Mouse (Mus musculus) left cerebral cortex, adult 11 months (tissue): Measurements from ENCODE around the gene Bcat2.

Experiments used
- DNase-seq: peaks from one replicate; pipeline ENCODE4 v3.0.0; 2022; ENCODE audit warnings: low spot score

Bcat2 gene

DNA sequence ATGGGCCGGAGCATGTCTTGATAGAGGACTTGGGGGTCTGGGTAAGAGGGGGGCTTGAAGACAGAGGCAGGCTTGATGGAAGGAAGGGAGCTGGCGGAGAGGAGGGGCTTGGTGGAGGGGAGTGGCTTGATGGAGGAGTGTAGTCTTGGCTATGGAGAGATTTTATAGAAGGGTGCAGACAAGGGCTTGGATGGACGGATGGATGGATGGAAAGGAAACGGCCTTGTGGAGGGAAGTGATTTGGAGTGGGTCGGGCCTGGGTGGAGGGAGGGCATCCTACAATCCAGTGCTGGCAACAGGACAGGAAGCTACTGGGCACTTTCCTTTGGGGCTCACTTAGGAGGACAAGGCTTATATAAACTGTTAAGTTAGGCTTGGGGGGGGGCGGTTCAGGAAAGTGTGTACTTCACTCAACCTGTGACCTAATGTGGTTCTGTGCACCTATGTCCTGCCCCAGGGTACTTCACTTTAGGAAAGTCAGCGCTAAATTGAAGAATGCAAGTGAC lies 56.7 kb downstream of the Bcat2 start:
- no peak for DNase-seq

DNA sequence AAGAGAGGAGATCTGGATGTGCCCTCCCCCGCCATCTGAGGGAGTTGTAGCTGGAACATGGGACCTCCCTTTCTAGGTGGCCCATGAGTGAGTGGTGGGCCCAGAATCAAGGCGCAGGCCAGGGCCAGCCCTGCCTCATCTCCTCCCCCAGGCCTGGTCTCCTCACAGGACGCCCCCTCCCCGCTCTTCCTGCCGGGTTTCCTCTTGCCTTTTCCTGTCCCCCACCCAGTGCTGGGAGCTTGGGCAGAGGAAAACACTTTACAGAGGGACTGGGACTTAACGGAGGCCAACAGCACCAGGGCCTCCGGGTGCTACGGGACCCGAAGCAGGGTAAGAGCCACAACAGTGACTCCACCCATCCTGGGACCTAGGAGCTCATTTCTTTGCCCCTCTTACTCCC lies 57.3 kb downstream of the Bcat2 start, which contains the start of gene Rasip1:
Rasip1 (plus strand) TSS at position 228 of the 400 bp plus-strand sequence.
- DNase-seq = no peak

DNA sequence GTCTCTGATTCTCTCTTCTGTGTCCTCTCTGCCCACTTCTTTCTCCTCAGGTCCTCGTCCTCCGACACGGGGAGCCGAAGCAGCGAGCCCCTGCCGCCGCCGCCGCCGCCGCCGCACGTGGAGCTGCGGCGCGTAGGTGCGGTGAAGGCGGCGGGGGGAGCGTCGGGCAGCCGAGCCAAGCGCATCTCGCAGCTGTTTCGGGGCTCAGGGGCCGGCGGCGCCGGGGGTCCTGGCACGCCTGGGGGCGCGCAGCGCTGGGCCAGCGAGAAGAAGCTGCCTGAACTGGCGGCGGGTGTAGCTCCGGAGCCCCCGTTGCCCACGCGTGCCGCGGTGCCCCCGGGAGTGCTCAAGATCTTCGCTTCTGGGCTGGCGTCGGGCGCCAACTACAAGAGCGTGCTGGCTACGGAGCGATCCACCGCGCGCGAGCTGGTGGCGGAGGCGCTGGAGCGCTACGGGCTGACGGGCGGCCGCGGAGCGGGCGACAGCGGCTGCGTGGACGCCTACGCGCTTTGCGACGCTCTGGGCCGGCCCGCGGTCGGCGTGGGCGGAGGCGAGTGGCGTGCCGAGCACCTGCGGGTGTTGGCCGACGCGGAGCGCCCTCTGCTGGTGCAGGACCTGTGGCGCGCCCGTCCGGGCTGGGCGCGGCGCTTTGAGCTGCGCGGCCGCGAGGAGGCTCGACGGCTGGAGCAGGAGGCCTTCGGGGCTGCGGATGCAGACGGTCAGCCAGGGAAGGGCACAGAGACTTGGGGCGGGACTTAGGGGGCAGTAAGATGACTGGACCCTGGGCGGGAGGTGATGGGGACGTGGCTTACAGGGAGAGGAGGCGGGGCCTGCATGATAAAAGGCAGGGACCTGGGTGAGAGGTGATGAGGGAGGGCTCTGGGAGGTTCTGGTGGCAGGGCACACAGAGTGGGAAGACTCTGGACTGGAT lies 58.7 kb downstream of the Bcat2 start:
- peak; percentile 59 for DNase-seq

DNA sequence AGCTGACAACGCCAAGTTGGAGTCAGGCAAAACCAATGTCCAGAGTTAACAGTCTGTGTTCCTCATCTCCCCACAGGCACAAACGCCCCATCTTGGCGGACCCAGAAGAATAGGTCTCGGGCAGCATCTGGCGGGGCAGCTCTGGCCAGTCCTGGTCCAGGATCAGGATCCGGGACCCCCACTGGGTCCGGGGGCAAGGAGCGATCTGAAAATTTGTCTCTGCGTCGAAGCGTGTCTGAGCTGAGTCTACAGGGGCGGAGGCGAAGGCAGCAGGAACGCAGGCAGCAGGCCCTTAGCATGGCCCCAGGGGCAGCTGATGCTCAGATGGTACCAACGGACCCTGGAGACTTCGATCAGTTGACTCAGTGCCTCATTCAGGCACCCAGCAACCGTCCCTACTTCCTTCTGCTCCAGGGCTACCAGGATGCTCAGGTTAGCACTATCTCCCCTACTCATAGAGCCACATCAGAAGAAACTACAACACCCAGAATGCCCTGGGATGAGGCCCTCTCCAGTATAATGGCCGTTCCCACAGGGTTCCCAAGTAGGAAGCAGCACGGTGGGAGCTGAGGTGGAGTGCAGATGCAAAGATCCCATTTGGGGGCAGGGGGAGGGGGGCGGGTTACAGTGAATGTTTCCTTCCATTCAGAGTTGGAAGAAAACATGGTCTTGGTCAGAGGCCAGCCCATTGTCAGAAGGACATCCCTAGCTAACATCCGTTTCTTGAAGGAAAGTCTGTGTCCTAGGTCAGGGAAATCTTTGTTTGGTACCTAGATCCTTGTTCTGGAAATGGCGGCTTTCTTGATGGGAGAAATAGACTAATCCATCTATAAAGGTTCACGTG lies 60.3 kb downstream of the Bcat2 start:
- DNase-seq = no peak

DNA sequence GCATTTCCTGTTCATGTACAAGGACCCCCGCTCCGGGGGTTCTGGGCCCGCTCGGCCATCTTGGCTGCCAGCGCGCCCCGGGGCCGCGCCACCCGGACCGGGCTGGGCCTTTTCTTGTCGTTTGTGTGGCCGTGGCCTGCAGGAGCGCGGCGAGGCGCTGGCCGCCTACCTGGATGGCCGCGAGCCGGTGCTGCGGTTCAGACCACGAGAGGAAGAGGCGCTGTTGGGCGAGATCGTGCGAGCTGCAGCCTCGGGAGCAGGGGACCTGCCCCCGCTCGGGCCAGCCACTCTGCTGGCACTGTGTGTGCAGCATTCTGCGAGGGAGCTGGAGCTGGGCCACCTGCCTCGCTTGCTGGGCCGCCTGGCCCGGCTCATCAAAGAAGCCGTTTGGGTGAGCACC lies 62.5 kb downstream of the Bcat2 start:
- DNase-seq = no peak

DNA sequence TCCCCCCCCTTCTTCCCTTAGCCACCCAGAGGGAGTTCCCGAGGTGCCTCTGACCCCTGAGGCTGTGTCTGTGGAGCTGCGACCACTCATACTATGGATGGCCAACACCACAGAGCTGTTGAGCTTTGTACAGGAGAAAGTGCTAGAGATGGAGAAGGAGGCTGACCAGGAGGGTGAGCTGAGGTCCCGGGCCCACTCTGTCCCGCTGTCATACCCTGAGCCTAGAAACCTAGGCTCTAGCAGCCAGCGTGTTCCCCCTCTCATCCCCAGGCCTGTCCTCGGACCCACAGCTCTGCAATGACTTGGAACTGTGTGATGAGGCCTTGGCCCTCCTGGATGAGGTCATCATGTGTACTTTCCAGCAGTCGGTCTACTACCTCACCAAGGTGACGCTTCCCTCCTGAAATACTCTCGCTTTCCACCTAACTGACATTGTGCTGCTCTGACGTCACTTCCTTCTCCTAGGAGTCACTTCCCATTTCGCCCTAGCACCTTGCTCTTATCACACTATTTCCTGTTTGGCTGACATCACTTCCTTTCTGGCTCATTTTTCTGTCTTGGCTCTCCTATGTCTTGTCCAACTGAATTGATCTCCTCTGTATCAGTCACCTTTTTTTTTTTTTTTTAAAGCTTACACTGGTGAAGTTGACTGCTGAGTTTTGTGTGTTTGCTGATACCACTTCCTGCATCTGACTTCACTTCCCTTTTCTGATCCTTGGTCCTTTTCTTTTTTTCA lies 65.2 kb downstream of the Bcat2 start:
- no peak for DNase-seq

DNA sequence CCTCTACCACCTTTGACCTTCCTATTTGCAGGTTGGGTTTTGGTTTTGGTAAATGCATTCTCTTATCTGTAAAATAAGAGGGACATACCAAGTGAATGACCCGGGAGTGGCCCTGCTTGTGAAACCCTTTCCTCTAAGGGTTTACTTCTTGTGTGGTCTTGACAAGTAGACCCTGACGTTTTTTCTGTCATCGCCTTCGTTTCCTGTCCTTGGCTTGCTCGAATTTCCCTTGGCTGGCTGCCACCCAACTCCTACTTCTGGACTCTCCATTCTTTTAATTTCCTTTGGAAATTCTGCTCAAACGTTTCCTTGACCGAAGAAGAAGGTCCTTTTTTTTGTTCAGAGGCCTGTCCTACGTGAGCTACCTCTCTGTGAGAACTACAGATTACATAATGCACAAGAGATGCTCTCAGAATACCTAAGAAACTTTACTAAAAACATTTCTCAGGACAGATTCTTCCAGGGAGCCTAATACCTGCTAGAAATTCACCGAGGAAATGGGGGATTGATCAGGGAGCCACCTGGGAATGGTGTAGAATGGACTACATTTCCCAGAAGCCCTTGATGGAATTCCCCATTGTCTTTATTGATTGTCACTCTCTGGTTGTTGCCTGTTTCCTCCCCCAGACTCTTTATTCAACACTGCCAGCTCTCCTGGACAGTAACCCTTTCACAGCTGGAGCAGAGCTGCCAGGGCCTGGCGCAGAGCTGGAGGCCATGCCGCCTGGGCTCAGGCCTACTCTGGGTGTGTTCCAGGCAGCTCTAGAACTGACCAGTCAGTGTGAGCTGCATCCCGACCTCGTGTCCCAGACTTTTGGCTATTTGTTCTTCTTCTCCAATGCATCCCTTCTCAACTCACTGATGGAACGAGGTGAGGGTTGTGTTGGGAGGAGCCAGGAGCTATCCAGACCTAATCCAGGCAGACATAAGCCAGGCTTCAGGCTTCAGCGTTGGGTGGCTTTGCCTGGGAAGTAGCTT lies 66.0 kb downstream of the Bcat2 start:
- no peak for DNase-seq

DNA sequence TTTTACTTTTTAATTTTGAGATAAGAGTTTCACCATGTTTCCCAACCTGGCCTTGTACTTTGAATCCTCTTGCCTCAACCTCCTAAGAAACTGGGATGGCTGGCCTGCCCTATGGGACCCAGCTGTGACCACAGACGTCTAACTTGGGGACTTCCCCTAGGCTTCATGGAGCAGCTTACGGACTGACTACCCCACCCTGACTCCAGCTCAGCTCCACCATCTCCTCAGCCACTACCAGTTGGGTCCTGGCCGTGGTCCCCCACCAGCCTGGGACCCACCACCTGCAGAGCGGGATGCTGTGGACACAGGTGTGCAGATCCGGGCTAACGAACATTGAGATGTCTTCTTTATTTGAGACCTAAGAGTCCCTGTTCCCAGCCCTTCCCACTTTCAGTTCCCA lies 67.8 kb downstream of the Bcat2 start:
- DNase-seq = no peak

DNA sequence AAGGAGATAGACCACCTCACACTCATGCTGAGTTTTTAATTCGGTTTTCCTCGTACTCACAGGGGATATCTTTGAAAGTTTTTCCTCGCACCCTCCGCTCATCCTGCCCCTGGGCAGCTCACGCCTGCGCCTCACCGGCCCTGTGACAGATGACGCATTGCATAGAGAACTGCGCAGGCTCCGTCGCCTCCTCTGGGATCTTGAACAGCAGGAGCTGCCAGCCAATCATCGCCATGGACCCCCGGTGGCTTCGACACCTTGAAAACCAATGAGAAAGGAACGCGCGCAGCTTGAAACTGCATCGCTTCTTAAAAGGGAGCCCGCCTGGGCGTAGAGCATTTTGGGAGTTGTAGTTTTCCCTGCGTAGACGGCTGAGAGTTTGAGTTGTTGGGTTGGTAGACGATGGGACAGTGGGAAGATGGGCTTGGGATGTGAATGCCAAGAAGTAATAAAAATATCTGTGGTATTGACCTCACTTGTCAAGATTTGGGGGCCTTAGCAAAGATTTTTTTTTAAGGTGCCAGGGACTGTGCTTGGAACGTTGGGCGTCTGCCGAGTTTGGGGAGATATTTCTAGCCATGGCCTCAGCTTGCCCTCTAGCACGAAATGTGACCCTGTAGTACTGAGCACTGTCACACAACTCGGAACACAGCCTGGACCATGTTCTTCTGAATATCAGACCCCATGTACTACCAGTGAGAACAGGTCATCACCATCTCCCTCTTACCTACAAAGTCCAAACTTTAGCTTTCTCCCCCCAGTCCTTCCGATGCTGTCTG lies 68.9 kb downstream of the Bcat2 start:
- peak; percentile 94 for DNase-seq
